Mouse (Mus musculus): Measurements from ENCODE around the gene Rufy3. TPM values are rescaled to one million over a fixed set of nuclear protein-coding genes. Genes with fewer than 3 reads are reported as not detected.

Rufy3 gene
- polyA plus RNA-seq (2015; fragmentation: Nextera tagmentation; extraction: Ambion mirVana), result 10.8 and 12.4 TPM in 2 replicates

GRCm38 (mm10) chr5:88564501-88565147, at the start of gene Rufy3:
Gene Rufy3 (plus strand): TSS chr5:88565040.
- Histone ChIP-seq H3K4me1 (replicated peaks; ENCODE audit: control insufficient read depth, insufficient read depth, low read length) (no peaks in the 10 kb centered on the region), H3K9ac (ENCODE audit: low read depth, low read length) (peak within 1 kb of the TSS; percentile 78), H3K9me3 (ENCODE audit: control insufficient read depth) (no peaks in the 10 kb centered on the region), H3K27me3 (replicated peaks; ENCODE audit: control insufficient read depth, insufficient read depth, low read length) (no peaks in the 10 kb centered on the region), H3K27ac (ENCODE audit: low read depth, low read length) (peak within 1 kb of the TSS; percentile 77), H3K4me2 (replicated peaks; ENCODE audit: low read depth) (peak within 1 kb of the TSS; percentile 81), H3K36me3 (ENCODE audit: control insufficient read depth, insufficient read depth) (no peaks in the 10 kb centered on the region), H3K4me3 (ENCODE audit: low read depth, low read length) (peak within 1 kb of the TSS; percentile 88)
- 1% methylated on average over 69 of the region's 71 CpGs for WGBS
- ATAC-seq, result peak; percentile 90
- peak; percentile 80 for TF ChIP-seq CTCF (IDR thresholded peaks at IDR 0.05; ENCODE audit: low read depth)

GRCm38 (mm10) chr5:88519232-88519631, 45.6 kb upstream of the Rufy3 start:
- Histone ChIP-seq H3K4me1 (replicated peaks; ENCODE audit: control insufficient read depth, insufficient read depth, low read length) (no peaks in the 10 kb centered on the region), H3K36me3 (ENCODE audit: control insufficient read depth, insufficient read depth) (no peaks in the 10 kb centered on the region), H3K9ac (ENCODE audit: low read depth, low read length) (no peak overlapping the region), H3K4me2 (replicated peaks; ENCODE audit: low read depth) (no peak overlapping the region), H3K9me3 (ENCODE audit: control insufficient read depth) (no peaks in the 10 kb centered on the region), H3K27me3 (replicated peaks; ENCODE audit: control insufficient read depth, insufficient read depth, low read length) (no peaks in the 10 kb centered on the region; the same call in 1 of the 2 replicates), H3K4me3 (ENCODE audit: low read depth, low read length) (no peak overlapping the region), H3K27ac (ENCODE audit: low read depth, low read length) (no peak overlapping the region)
- peak; percentile 81 for TF ChIP-seq CTCF (IDR thresholded peaks at IDR 0.05; ENCODE audit: low read depth)
- ATAC-seq, result no peak
- WGBS, result 5% methylated on average over 2 of the region's 2 CpGs

- Histone ChIP-seq H3K4me1 (replicated peaks; ENCODE audit: control insufficient read depth, insufficient read depth, low read length) (no peaks in the 10 kb centered on the region), H3K27ac (ENCODE audit: low read depth, low read length) (no peak within 1 kb of the TSS), H3K9ac (ENCODE audit: low read depth, low read length) (no peak within 1 kb of the TSS), H3K4me2 (replicated peaks; ENCODE audit: low read depth) (no peak within 1 kb of the TSS), H3K4me3 (ENCODE audit: low read depth, low read length) (no peak within 1 kb of the TSS), H3K27me3 (replicated peaks; ENCODE audit: control insufficient read depth, insufficient read depth, low read length) (no peaks in the 10 kb centered on the region), H3K36me3 (ENCODE audit: control insufficient read depth, insufficient read depth) (no peaks in the 10 kb centered on the region), H3K9me3 (ENCODE audit: control insufficient read depth) (no peaks in the 10 kb centered on the region)
- ATAC-seq, result no peak
- WGBS, result 92% methylated on average over 3 of the region's 3 CpGs
- TF ChIP-seq CTCF (IDR thresholded peaks at IDR 0.05; ENCODE audit: low read depth), result no peak
Observed at GRCm38 (mm10) chr5:88527657-88528056, 37.2 kb upstream of the Rufy3 start, which contains the start of gene Jchain. Gene Jchain (minus strand): TSS chr5:88527891.

GRCm38 (mm10) chr5:88530908-88531307, 33.9 kb upstream of the Rufy3 start:
- no peaks in the 10 kb centered on the region for H3K36me3 ChIP-seq (ENCODE audit: control insufficient read depth, insufficient read depth)
- H3K9ac ChIP-seq (ENCODE audit: low read depth, low read length), result no peak overlapping the region
- H3K27ac ChIP-seq (ENCODE audit: low read depth, low read length), result no peak overlapping the region
- no peaks in the 10 kb centered on the region for H3K27me3 ChIP-seq (replicated peaks; ENCODE audit: control insufficient read depth, insufficient read depth, low read length)
- H3K4me1 ChIP-seq (replicated peaks; ENCODE audit: control insufficient read depth, insufficient read depth, low read length), result no peaks in the 10 kb centered on the region
- H3K9me3 ChIP-seq (ENCODE audit: control insufficient read depth), result no peaks in the 10 kb centered on the region
- WGBS, result 41% methylated on average over 1 of the region's 1 CpGs
- H3K4me2 ChIP-seq (replicated peaks; ENCODE audit: low read depth), result no peak overlapping the region
- H3K4me3 ChIP-seq (ENCODE audit: low read depth, low read length), result no peak overlapping the region
- ATAC-seq, result no peak
- TF ChIP-seq CTCF (IDR thresholded peaks at IDR 0.05; ENCODE audit: low read depth), result no peak

GRCm38 (mm10) chr5:88534697-88535096, 30.1 kb upstream of the Rufy3 start:
- whole genome bisulfite sequencing, result 64% methylated on average over 3 of the region's 3 CpGs
- Histone ChIP-seq H3K9ac (ENCODE audit: low read depth, low read length) (no peak overlapping the region), H3K4me1 (replicated peaks; ENCODE audit: control insufficient read depth, insufficient read depth, low read length) (no peaks in the 10 kb centered on the region), H3K36me3 (ENCODE audit: control insufficient read depth, insufficient read depth) (no peaks in the 10 kb centered on the region), H3K4me3 (ENCODE audit: low read depth, low read length) (no peak overlapping the region), H3K27ac (ENCODE audit: low read depth, low read length) (no peak overlapping the region), H3K4me2 (replicated peaks; ENCODE audit: low read depth) (no peak overlapping the region), H3K9me3 (ENCODE audit: control insufficient read depth) (no peaks in the 10 kb centered on the region), H3K27me3 (replicated peaks; ENCODE audit: control insufficient read depth, insufficient read depth, low read length) (no peaks in the 10 kb centered on the region)
- ATAC-seq, result no peak
- no peak for TF ChIP-seq CTCF (IDR thresholded peaks at IDR 0.05; ENCODE audit: low read depth)

GRCm38 (mm10) chr5:88540845-88541244, 24.0 kb upstream of the Rufy3 start:
- H3K4me2 ChIP-seq (replicated peaks; ENCODE audit: low read depth), result no peak overlapping the region
- TF ChIP-seq CTCF (IDR thresholded peaks at IDR 0.05; ENCODE audit: low read depth), result no peak
- H3K27me3 ChIP-seq (replicated peaks; ENCODE audit: control insufficient read depth, insufficient read depth, low read length), result no peaks in the 10 kb centered on the region
- no peaks in the 10 kb centered on the region for H3K4me1 ChIP-seq (replicated peaks; ENCODE audit: control insufficient read depth, insufficient read depth, low read length)
- H3K27ac ChIP-seq (ENCODE audit: low read depth, low read length), result no peak overlapping the region
- no peaks in the 10 kb centered on the region for H3K9me3 ChIP-seq (ENCODE audit: control insufficient read depth)
- ATAC-seq, result no peak
- no peak overlapping the region for H3K4me3 ChIP-seq (ENCODE audit: low read depth, low read length)
- H3K9ac ChIP-seq (ENCODE audit: low read depth, low read length), result no peak overlapping the region
- no peaks in the 10 kb centered on the region for H3K36me3 ChIP-seq (ENCODE audit: control insufficient read depth, insufficient read depth)

Measured in intestine, postnatal 0 days (tissue).